Mouse (Mus musculus) stomach, postnatal 0 days (tissue): ENCODE measurements around the gene Mllt3.

Experiments
- CTCF ChIP-seq: IDR thresholded peaks from 2 replicates; pipeline ENCODE4 v1.5.1; 2016; ENCODE audit warnings: antibody characterized with exemption, low read depth, mild to moderate bottlenecking, moderate library complexity
- EP300 ChIP-seq: optimal IDR thresholded peaks from 2 replicates; pipeline ENCODE3; 2016; ENCODE audit warnings: antibody characterized with exemption

GRCm38 (mm10) chr4:87927354-87927753, 105.8 kb downstream of the Mllt3 start:
- TF ChIP-seq EP300 (no peak), CTCF (no peak)
